Mouse (Mus musculus) limb, embryonic 14.5 days (tissue): Measurements from ENCODE around the gene Lum. TPM values are rescaled to one million over a fixed set of nuclear protein-coding genes. Genes with fewer than 3 reads are reported as not detected.

ENCODE experiments used
- ATAC-seq: fragments of 200-750 bp; cut with Nextera tagmentation; 2 replicates; pipeline ENCODE4 v1.8.0; 2017; ENCODE audit warnings: low read depth, moderate number of reproducible peaks, moderate TSS enrichment; ENCODE audit not compliant: low FRiP score
- DNase-seq: peaks from one replicate; pipeline ENCODE4 v3.0.0-alpha.2; 2015; ENCODE audit warnings: low spot score
- H3K27ac ChIP-seq: fragments of 300-500 bp; sonication (generic); replicated peaks from 2 replicates; pipeline ENCODE4 v1.5.1; 2014; ENCODE audit warnings: low read depth, mild to moderate bottlenecking, low read length, moderate library complexity, mixed read lengths
- H3K27me3 ChIP-seq: fragments of 300-500 bp; sonication (generic); 2 replicates; pipeline ENCODE4 v1.6.1; 2014; ENCODE audit warnings: low read length, mixed read lengths; ENCODE audit not compliant: control insufficient read depth, insufficient read depth
- H3K36me3 ChIP-seq: fragments of 300-500 bp; sonication (generic); 2 replicates; pipeline ENCODE4 v1.6.1; 2014; ENCODE audit warnings: mild to moderate bottlenecking, low read length, moderate library complexity, mixed read lengths; ENCODE audit not compliant: control insufficient read depth, insufficient read depth
- H3K4me1 ChIP-seq: fragments of 300-500 bp; sonication (generic); 2 replicates; pipeline ENCODE4 v1.6.1; 2014; ENCODE audit warnings: antibody characterized with exemption, low read length, mixed read lengths; ENCODE audit not compliant: control insufficient read depth, insufficient read depth
- H3K4me2 ChIP-seq: fragments of 300-500 bp; sonication (generic); replicated peaks from 2 replicates; pipeline ENCODE4 v1.6.1; 2014; ENCODE audit warnings: low read depth, mild to moderate bottlenecking, low read length, moderate library complexity; ENCODE audit not compliant: severe bottlenecking
- H3K4me3 ChIP-seq: fragments of 300-500 bp; sonication (generic); replicated peaks from 2 replicates; pipeline ENCODE4 v1.5.1; 2014; ENCODE audit warnings: low read length
- H3K9ac ChIP-seq: fragments of 300-500 bp; sonication (generic); 2 replicates; pipeline ENCODE4 v1.6.1; 2014; ENCODE audit warnings: mild to moderate bottlenecking, low read depth, low read length, moderate library complexity; ENCODE audit not compliant: severe bottlenecking
- H3K9me3 ChIP-seq: fragments of 300-500 bp; sonication (generic); 2 replicates; pipeline ENCODE4 v1.6.1; 2016; ENCODE audit warnings: low read length; ENCODE audit not compliant: control insufficient read depth
- POLR2A ChIP-seq: fragments of 200-500 bp; IDR thresholded peaks from 2 replicates; pipeline ENCODE4 v1.8.0; 2012; ENCODE audit warnings: inconsistent platforms, mild to moderate bottlenecking, moderate library complexity, borderline replicate concordance; ENCODE audit not compliant: insufficient read depth, insufficient read length; ENCODE audit errors: extremely low read depth
- WGBS: fragments of 180-500 bp; shearing (Covaris S2); extraction: QIAGEN DNeasy Blood & Tissue Kit; methylation state at CpG from one replicate; pipeline ENCODE4 v1.1.7; 2014; 5-methylcytosine and 5-hydroxymethylcytosine counted together
- polyA plus RNA-seq, 2 experiments: library from polyadenylated mRNA; depleted of rRNA in 1 of 2; stranded (reverse) in 1 of 2; unstranded in 1 of 2; fragments of >200 nt; fragmentation: Nextera tagmentation in 1 of 2; extraction: Ambion mirVana in 1 of 2; gene quantifications; 2 replicates each; pipeline versions ENCODE4 v1.2.1 to v1.2.3; 2012 to 2014

Gene Lum
- polyA plus RNA-seq, 2 experiments: 402 to 602 TPM

DNA sequence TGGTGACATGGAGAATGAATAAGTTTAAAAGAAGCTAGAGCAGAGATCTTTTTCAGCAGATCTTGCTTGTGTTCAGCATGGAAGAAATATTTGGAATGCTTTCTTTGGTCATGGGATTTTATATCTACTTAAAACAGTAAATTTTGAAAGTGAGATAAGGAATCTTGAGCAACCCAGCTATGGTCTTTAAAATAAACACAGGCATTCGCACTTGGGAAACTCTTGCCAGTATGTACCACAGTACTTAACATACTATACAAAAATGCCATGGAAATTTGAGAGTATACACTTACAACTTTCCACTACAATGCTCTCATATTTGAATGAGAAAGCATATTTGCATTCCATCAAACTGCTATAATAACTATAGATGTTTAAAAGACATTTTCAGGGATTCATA is 17.2 kb upstream of the Lum start:
- DNase-seq: no peak
- ATAC-seq: no peak
- no peak for TF ChIP-seq POLR2A
- WGBS: 86% methylated on average over 1 of the region's 1 CpGs
- Histone ChIP-seq H3K36me3 (no peaks in the 10 kb centered on the region), H3K27me3 (no peaks in the 10 kb centered on the region), H3K4me2 (no peak overlapping the region), H3K4me1 (no peaks in the 10 kb centered on the region), H3K9me3 (no peaks in the 10 kb centered on the region), H3K4me3 (no peak overlapping the region), H3K27ac (no peak overlapping the region), H3K9ac (no peak overlapping the region)

- 0 out of 2 replicates have a peak overlapping the region, but pooled peaks have one; percentile 17 for H3K9ac ChIP-seq
Measured at GRCm38 (mm10) chr10:97567489-97568135, 2.7 kb downstream of the Lum start.

GRCm38 (mm10) chr10:97582543-97583231 is 17.8 kb downstream of the Lum start:
- Histone ChIP-seq H3K9ac (no peak overlapping the region), H3K9me3 (no peaks in the 10 kb centered on the region), H3K27me3 (no peaks in the 10 kb centered on the region), H3K27ac (no peak overlapping the region), H3K4me3 (no peak overlapping the region), H3K36me3 (no peaks in the 10 kb centered on the region), H3K4me1 (0 out of 2 replicates have a peak, but pooled peaks cover 3% of the 10 kb centered on the region), H3K4me2 (no peak overlapping the region)
- WGBS: 81% methylated on average over 4 of the region's 4 CpGs
- no peak for ATAC-seq
- DNase-seq: no peak
- no peak for TF ChIP-seq POLR2A

More at GRCm38 (mm10) chr10:97567489-97568135, 2.7 kb downstream of the Lum start:
- H3K27me3 ChIP-seq: no peaks in the 10 kb centered on the region
- WGBS: 46% methylated on average over 8 of the region's 8 CpGs
- H3K4me1 ChIP-seq: peaks cover 14% of the 10 kb centered on the region
- TF ChIP-seq POLR2A: no peak
- peak overlapping the region; percentile 31; the same call in 1 of the 2 replicates for H3K4me2 ChIP-seq
- ATAC-seq: no peak
- no peaks in the 10 kb centered on the region for H3K9me3 ChIP-seq
- peak overlapping the region; percentile 84; the same call in 1 of the 2 replicates for H3K27ac ChIP-seq
- DNase-seq: peak; percentile 30
- peaks cover 7% of the 10 kb centered on the region; the same call in 1 of the 2 replicates for H3K36me3 ChIP-seq
- peak overlapping the region; percentile 26 for H3K4me3 ChIP-seq

DNA sequence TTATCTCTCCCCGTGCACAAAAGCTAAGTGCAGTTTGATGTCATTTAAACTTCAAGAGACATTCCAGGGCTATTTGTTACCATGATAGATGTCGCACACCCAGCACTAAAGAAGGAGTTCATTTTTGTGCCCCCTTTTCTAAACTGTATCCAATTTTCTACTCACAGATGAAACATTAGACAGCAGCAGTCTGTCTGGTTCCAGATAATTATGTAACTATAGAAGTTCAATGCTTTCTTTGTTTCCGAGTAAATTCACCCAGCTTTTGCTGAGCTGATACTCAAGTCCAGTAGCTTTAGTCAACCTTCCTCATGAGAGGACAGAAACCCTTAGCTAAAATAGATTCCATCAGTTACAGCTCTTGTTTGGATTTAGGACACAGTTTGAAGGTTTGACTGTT is 19.2 kb downstream of the Lum start:
- Histone ChIP-seq H3K9ac (no peak overlapping the region), H3K4me2 (no peak overlapping the region), H3K27me3 (no peaks in the 10 kb centered on the region), H3K36me3 (no peaks in the 10 kb centered on the region), H3K4me1 (0 out of 2 replicates have a peak, but pooled peaks cover 3% of the 10 kb centered on the region), H3K4me3 (no peak overlapping the region), H3K27ac (no peak overlapping the region), H3K9me3 (no peaks in the 10 kb centered on the region)
- ATAC-seq (no peak), DNase-seq (no peak)
- TF ChIP-seq POLR2A: no peak
- 43% methylated on average over 3 of the region's 3 CpGs for WGBS

DNA sequence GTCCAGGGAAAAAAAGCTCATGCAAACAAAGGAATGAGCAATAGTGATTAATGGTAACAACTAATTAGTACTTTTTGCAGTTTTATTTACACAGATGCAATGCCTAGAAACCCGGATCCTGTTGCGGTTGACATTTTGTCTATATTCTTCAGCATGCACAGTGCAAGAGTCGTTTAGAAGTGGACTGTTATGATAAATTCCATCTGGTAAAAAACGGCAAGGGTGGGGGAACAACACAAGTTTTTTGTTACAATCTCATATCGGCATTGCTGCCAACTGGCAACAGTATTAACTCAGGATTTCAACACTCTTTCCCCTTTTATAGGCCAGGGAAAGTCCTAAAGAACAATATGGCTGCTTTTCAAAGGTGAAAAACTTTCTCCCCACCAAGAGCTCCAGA is 22.2 kb downstream of the Lum start:
- Histone ChIP-seq H3K9ac (no peak overlapping the region), H3K27ac (peak overlapping the region; percentile 9; the same call in 1 of the 2 replicates), H3K4me1 (peaks cover 22% of the 10 kb centered on the region), H3K36me3 (no peaks in the 10 kb centered on the region), H3K4me2 (no peak overlapping the region), H3K9me3 (no peaks in the 10 kb centered on the region), H3K4me3 (no peak overlapping the region), H3K27me3 (no peaks in the 10 kb centered on the region)
- peak; percentile 57; the same call in 1 of the 2 replicates for ATAC-seq
- no peak for TF ChIP-seq POLR2A
- WGBS: 42% methylated on average over 5 of the region's 5 CpGs
- peak; percentile 86 for DNase-seq
